Mouse (Mus musculus) midbrain, embryonic 12.5 days (tissue): ENCODE measurements around the gene Olfr202. TPM values are rescaled to one million over a fixed set of nuclear protein-coding genes. Genes with fewer than 3 reads are reported as not detected.

Source experiments
- polyA plus RNA-seq: library from polyadenylated mRNA; unstranded; fragments of >200 nt; fragmentation: Nextera tagmentation; extraction: Ambion mirVana; gene quantifications from 2 replicates; pipeline ENCODE4 v1.2.1, GENCODE M21; 2016

The Olfr202 gene
- polyA plus RNA-seq, 1 experiment from 2014 or later, result not detected

Other genes starting within 250 kb of the Olfr202 start
- not detected in 2 replicates for gene Olfr187, start 247.0 kb downstream of the Olfr202 start, polyA plus RNA-seq
- gene Olfr190, start 208.8 kb downstream of the Olfr202 start, polyA plus RNA-seq, result not detected in 2 replicates
- gene Olfr191, start 197.0 kb downstream of the Olfr202 start, polyA plus RNA-seq, result not detected in 2 replicates
- gene Olfr193, start 174.9 kb downstream of the Olfr202 start, polyA plus RNA-seq, result not detected in 2 replicates
- gene Olfr194, start 165.7 kb downstream of the Olfr202 start, polyA plus RNA-seq, result not detected in 2 replicates
- not detected in 2 replicates for gene Olfr195, start 139.7 kb downstream of the Olfr202 start, polyA plus RNA-seq
- not detected in 2 replicates for gene Olfr196, start 116.3 kb downstream of the Olfr202 start, polyA plus RNA-seq
- gene Olfr198, start 83.3 kb downstream of the Olfr202 start, polyA plus RNA-seq, result not detected in 2 replicates
- gene Olfr199, start 67.0 kb downstream of the Olfr202 start, polyA plus RNA-seq, result not detected in 2 replicates
- gene Olfr201, start 14.2 kb downstream of the Olfr202 start, polyA plus RNA-seq, result not detected in 2 replicates
- gene Olfr203, start 12.1 kb upstream of the Olfr202 start, polyA plus RNA-seq, result not detected in 2 replicates
- gene Olfr204, start 31.5 kb upstream of the Olfr202 start, polyA plus RNA-seq, result not detected in 2 replicates
- not detected in 2 replicates for gene Olfr205, start 44.3 kb upstream of the Olfr202 start, polyA plus RNA-seq
- not detected in 2 replicates for gene Olfr206, start 62.5 kb upstream of the Olfr202 start, polyA plus RNA-seq
- gene Olfr209, start 77.2 kb upstream of the Olfr202 start, polyA plus RNA-seq, result not detected in 2 replicates
- 0.27 and 0.35 TPM in 2 replicates for gene Gabrr3, start 120.5 kb upstream of the Olfr202 start, polyA plus RNA-seq
- gene Riox2, start 185.0 kb upstream of the Olfr202 start, polyA plus RNA-seq, result 19.3 and 19.9 TPM in 2 replicates